Comparison of ENCODE assay signal across 12 mouse cellular contexts in the genomic region with DNA sequence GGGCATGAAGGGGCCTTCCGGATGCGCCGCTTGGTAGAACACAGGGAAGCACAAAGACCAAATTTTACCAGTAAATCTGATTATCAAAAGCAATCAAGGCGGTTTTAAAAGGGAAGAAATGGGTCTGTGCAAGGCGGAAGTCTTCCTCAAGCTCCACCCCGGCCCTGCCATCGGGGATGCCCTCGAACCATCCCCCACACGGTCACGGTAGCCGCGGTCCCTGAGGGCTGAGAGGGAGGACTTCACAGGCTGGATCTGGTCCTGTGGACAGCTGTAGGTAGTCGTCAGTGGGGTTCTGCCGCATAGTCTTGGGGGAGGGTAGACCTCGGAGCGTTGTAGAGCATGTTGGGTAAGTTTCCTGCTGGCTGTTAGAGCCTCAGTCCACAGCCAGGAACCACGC.
DNase-seq lines count a peak whose midpoint lies in the region; ATAC-seq lines count a peak whose summit lies in the region.
"Had no signal": no experiment of that assay in that cellular context is flagged by ENCODE, and none has a peak within 500 bp of the region (broad histone marks: within the 10 kb centered on the region; RNA-seq: fewer than 3 reads in every experiment).

No protein-coding gene starts in this region.

- H3K9me3 ChIP-seq in heart, embryonic 13.5 days, result no peaks in the 10 kb centered on the region
- H3K9me3 ChIP-seq in forebrain, embryonic 14.5 days (replicated peaks; ENCODE audit: control insufficient read depth, low read length), result no peaks in the 10 kb centered on the region
- H3K9me3 ChIP-seq in midbrain, embryonic 14.5 days (ENCODE audit: control insufficient read depth, low read length), result peaks cover 5% of the 10 kb centered on the region

- no peak for DNase-seq in heart, postnatal 25 days (ENCODE audit: low spot score)
- DNase-seq in MN1 (ENCODE audit: low spot score), result peak; percentile 39
- DNase-seq in forebrain, embryonic 14.5 days (ENCODE audit: low spot score), result no peak
- DNase-seq in midbrain, embryonic 14.5 days, result peak; percentile 58
- DNase-seq in cerebellum, postnatal 25 days, result no peak
- DNase-seq in layer of hippocampus, adult 8-10 months (ENCODE audit: low spot score in 2 of 2), result no peak
- DNase-seq: adrenal gland, postnatal 10 days; heart, postnatal 4 days; lung, postnatal 4 days had no signal

- H3K4me3 ChIP-seq in heart, embryonic 13.5 days, result no peak overlapping the region
- H3K4me3 ChIP-seq in forebrain, embryonic 14.5 days (ENCODE audit: low read depth, low read length), result no peak overlapping the region
- no peak overlapping the region for H3K4me3 ChIP-seq in midbrain, embryonic 14.5 days (replicated peaks; ENCODE audit: low read depth, low read length)
- H3K4me3 ChIP-seq: left cerebral cortex, adult 2 months had no signal

- H3K27me3 ChIP-seq in heart, embryonic 13.5 days (replicated peaks), result peaks cover 3% of the 10 kb centered on the region; the same call in 1 of the 2 replicates
- H3K27me3 ChIP-seq in forebrain, embryonic 14.5 days (replicated peaks; ENCODE audit: control insufficient read depth, insufficient read depth, low read length), result peaks cover 19% of the 10 kb centered on the region
- H3K27me3 ChIP-seq in midbrain, embryonic 14.5 days (ENCODE audit: control insufficient read depth, insufficient read depth, low read length), result 0 out of 2 replicates have a peak, but pooled peaks cover 3% of the 10 kb centered on the region

- no peak overlapping the region for H3K27ac ChIP-seq in heart, embryonic 13.5 days (replicated peaks)
- H3K27ac ChIP-seq in forebrain, embryonic 14.5 days (ENCODE audit: low read depth, low read length), result peak overlapping the region; percentile 63
- H3K27ac ChIP-seq in midbrain, embryonic 14.5 days (replicated peaks; ENCODE audit: low read depth, low read length), result peak overlapping the region; percentile 76
- H3K27ac ChIP-seq: left cerebral cortex, adult 2 months had no signal

- no peaks in the 10 kb centered on the region for H3K36me3 ChIP-seq in heart, embryonic 13.5 days
- H3K36me3 ChIP-seq in forebrain, embryonic 14.5 days (ENCODE audit: control insufficient read depth, insufficient read depth, low read length), result no peaks in the 10 kb centered on the region
- H3K36me3 ChIP-seq in midbrain, embryonic 14.5 days (ENCODE audit: control insufficient read depth, insufficient read depth, low read length), result no peaks in the 10 kb centered on the region

- no peak overlapping the region for H3K9ac ChIP-seq in heart, embryonic 13.5 days
- H3K9ac ChIP-seq in forebrain, embryonic 14.5 days (ENCODE audit: low read length), result peak overlapping the region; percentile 29; the same call in 1 of the 2 replicates
- H3K9ac ChIP-seq in midbrain, embryonic 14.5 days (replicated peaks; ENCODE audit: low read length), result no peak overlapping the region

- intact Hi-C loops in heart, postnatal 25 days (cut with DNase I), result no loop called here

- peak overlapping the region; percentile 34 for H3K4me2 ChIP-seq in heart, embryonic 13.5 days
- peak overlapping the region; percentile 24; the same call in 1 of the 2 replicates for H3K4me2 ChIP-seq in forebrain, embryonic 14.5 days (ENCODE audit: low read length)
- peak overlapping the region; percentile 16 for H3K4me2 ChIP-seq in midbrain, embryonic 14.5 days (ENCODE audit: low read length)

- peaks cover 34% of the 10 kb centered on the region for H3K4me1 ChIP-seq in heart, embryonic 13.5 days
- peaks cover 13% of the 10 kb centered on the region for H3K4me1 ChIP-seq in forebrain, embryonic 14.5 days (ENCODE audit: control insufficient read depth, insufficient read depth, low read length)
- H3K4me1 ChIP-seq in midbrain, embryonic 14.5 days (ENCODE audit: control insufficient read depth, insufficient read depth, low read length), result peaks cover 46% of the 10 kb centered on the region

- no peak for ATAC-seq in heart, embryonic 13.5 days (ENCODE audit: extremely low read depth, insufficient number of reproducible peaks, low FRiP score, low TSS enrichment)
- no peak for ATAC-seq in forebrain, embryonic 14.5 days
- ATAC-seq in midbrain, embryonic 14.5 days (ENCODE audit: low FRiP score, low TSS enrichment), result peak; percentile 49; the same call in 1 of the 2 replicates
- no peak for ATAC-seq in megakaryocyte-erythroid progenitor cell, adult 5-6 weeks (replicated peaks; ENCODE audit: low FRiP score, low TSS enrichment, poor library complexity, severe bottlenecking)

- 47% methylated on average over 17 of the region's 17 CpGs for WGBS in heart, embryonic 13.5 days
- 23% methylated on average over 17 of the region's 17 CpGs for WGBS in forebrain, embryonic 14.5 days
- 8% methylated on average over 17 of the region's 17 CpGs for WGBS in midbrain, embryonic 14.5 days

Comparison
In these comparisons a context has a peak if more than half of its experiments do, and no peak if none do; other contexts are left out.
1. DNase-seq: peak in MN1 (single experiment) and midbrain, embryonic 14.5 days (single experiment); none in heart, postnatal 25 days (single experiment), forebrain, embryonic 14.5 days (single experiment), cerebellum, postnatal 25 days (0 of 2) and layer of hippocampus, adult 8-10 months (0 of 2).
2. Peak in every context shown above with its lines, with median percentiles within 50 percentile points of each other: H3K4me2 ChIP-seq.